Mouse (Mus musculus): ENCODE measurements around the gene Coq10b. TPM values are rescaled to one million over a fixed set of nuclear protein-coding genes. Genes with fewer than 3 reads are reported as not detected.
"Not testable (repeated sequence)": the region's sequence is repeated elsewhere in the genome, so short reads cannot be mapped to it uniquely, and the experiment has no call there.

The Coq10b gene
- total RNA-seq, 2 experiments from 2014 or later, result 35.7 to 82.2 TPM

- no peak for DNase-seq
Measured at GRCm38 (mm10) chr1:55055322-55056115, 2.9 kb downstream of the Coq10b start.

GRCm38 (mm10) chr1:55058383-55058782, 5.8 kb downstream of the Coq10b start:
- not testable (repeated sequence) for DNase-seq

- no peak for DNase-seq
Measured at GRCm38 (mm10) chr1:55061099-55061498, 8.5 kb downstream of the Coq10b start.

- DNase-seq, result no peak
Measured at GRCm38 (mm10) chr1:55061772-55062171, 9.2 kb downstream of the Coq10b start.

- not testable (repeated sequence) for DNase-seq
Measured at GRCm38 (mm10) chr1:55072328-55072727, 19.8 kb downstream of the Coq10b start.

GRCm38 (mm10) chr1:55074757-55075156, 22.2 kb downstream of the Coq10b start:
- DNase-seq, result no peak

GRCm38 (mm10) chr1:55075652-55076394, 23.3 kb downstream of the Coq10b start:
- no peak for DNase-seq

- DNase-seq, result no peak
Measured at GRCm38 (mm10) chr1:55076395-55076743, 23.8 kb downstream of the Coq10b start.

GRCm38 (mm10) chr1:55076849-55077516, 24.4 kb downstream of the Coq10b start:
- DNase-seq, result no peak

GRCm38 (mm10) chr1:55079677-55080076, 27.1 kb downstream of the Coq10b start:
- peak; percentile 46 for DNase-seq

GRCm38 (mm10) chr1:55082106-55082505, 29.5 kb downstream of the Coq10b start:
- no peak for DNase-seq

GRCm38 (mm10) chr1:55085781-55086366, 33.3 kb downstream of the Coq10b start:
- DNase-seq, result no peak

GRCm38 (mm10) chr1:55086868-55087400, 34.4 kb downstream of the Coq10b start:
- DNase-seq, result peak; percentile 47

- no peak for DNase-seq
Measured at GRCm38 (mm10) chr1:55087401-55087904, 34.9 kb downstream of the Coq10b start.

GRCm38 (mm10) chr1:55087932-55088610, 35.5 kb downstream of the Coq10b start, which contains the start of the genes Hspe1 and Hspd1:
Gene Hspe1, plus strand, starts transcription at chr1:55088132.
Gene Hspd1, minus strand, starts transcription at chr1:55088243.
- peak; percentile 99 for DNase-seq

- no peak for DNase-seq
Measured at GRCm38 (mm10) chr1:55088611-55089497, 36.3 kb downstream of the Coq10b start.

- DNase-seq, result no peak
Measured at GRCm38 (mm10) chr1:55089498-55090064, 37.0 kb downstream of the Coq10b start.

- peak; percentile 78 for DNase-seq
Measured at GRCm38 (mm10) chr1:55092056-55092455, 39.5 kb downstream of the Coq10b start.

- no peak for DNase-seq
Measured at GRCm38 (mm10) chr1:55092469-55092868, 39.9 kb downstream of the Coq10b start.
